Mouse (Mus musculus) lung, embryonic 15.5 days (tissue): Measurements from ENCODE around the gene Ruvbl1. TPM values are rescaled to one million over a fixed set of nuclear protein-coding genes. Genes with fewer than 3 reads are reported as not detected.

Experiments
- ATAC-seq: fragments of 200-750 bp; cut with Nextera tagmentation; 2 replicates; pipeline ENCODE4 v1.8.0; 2017; ENCODE audit warnings: moderate number of reproducible peaks, borderline replicate concordance; ENCODE audit not compliant: low FRiP score, low TSS enrichment; ENCODE audit errors: extremely low read depth
- H3K27ac ChIP-seq: fragments of 300-500 bp; sonication (generic); 2 replicates; pipeline ENCODE4 v1.5.1; 2015; ENCODE audit warnings: moderate library complexity, mild to moderate bottlenecking, inconsistent platforms
- H3K27me3 ChIP-seq: fragments of 300-500 bp; sonication (generic); 2 replicates; pipeline ENCODE4 v1.6.1; 2015; ENCODE audit warnings: inconsistent platforms
- H3K36me3 ChIP-seq: fragments of 300-500 bp; sonication (generic); 2 replicates; pipeline ENCODE4 v1.6.1; 2015; ENCODE audit warnings: inconsistent platforms
- H3K4me1 ChIP-seq: fragments of 300-500 bp; sonication (generic); 2 replicates; pipeline ENCODE4 v1.6.1; 2015; ENCODE audit warnings: inconsistent platforms
- H3K4me2 ChIP-seq: fragments of 300-500 bp; sonication (generic); 2 replicates; pipeline ENCODE4 v1.6.1; 2015; ENCODE audit warnings: inconsistent platforms, mild to moderate bottlenecking, moderate library complexity
- H3K4me3 ChIP-seq: fragments of 300-500 bp; sonication (generic); 2 replicates; pipeline ENCODE4 v1.5.1; 2015; ENCODE audit warnings: mild to moderate bottlenecking, inconsistent platforms
- H3K9ac ChIP-seq: fragments of 300-500 bp; sonication (generic); 2 replicates; pipeline ENCODE4 v1.6.1; 2015; ENCODE audit warnings: inconsistent platforms
- H3K9me3 ChIP-seq: fragments of 300-500 bp; sonication (generic); 2 replicates; pipeline ENCODE4 v1.6.1; 2016; ENCODE audit warnings: inconsistent platforms
- WGBS: fragments of 180-500 bp; shearing (Covaris S2); methylation state at CpG from one replicate; pipeline ENCODE4 v1.1.7; 2015; 5-methylcytosine and 5-hydroxymethylcytosine counted together
- polyA plus RNA-seq: library from polyadenylated mRNA; unstranded; fragments of >200 nt; fragmentation: Nextera tagmentation; extraction: Ambion mirVana; gene quantifications from 2 replicates; pipeline ENCODE4 v1.2.1, GENCODE M21; 2015

Ruvbl1 gene
- polyA plus RNA-seq, 1 experiment from 2014 or later = 147 TPM

DNA sequence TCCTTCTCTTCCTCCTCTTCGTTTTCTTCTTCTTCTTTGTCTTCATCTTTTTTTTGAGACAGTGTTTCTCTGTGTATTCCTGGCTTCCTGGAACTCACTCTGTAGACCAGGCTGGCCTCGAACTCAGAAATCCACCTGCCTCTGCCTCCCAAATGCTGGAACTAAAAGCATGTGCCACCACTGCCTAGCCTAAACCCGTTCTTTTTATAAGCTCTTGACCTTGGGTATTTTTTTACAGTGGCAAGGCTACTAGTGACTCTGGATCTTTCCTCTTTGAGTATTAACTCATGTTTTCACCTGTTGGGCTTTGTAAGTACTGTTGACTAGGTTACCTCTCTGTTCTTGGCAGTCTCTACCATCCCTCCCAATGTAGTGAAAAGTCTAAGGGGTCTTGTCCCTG lies 57.8 kb downstream of the Ruvbl1 start:
- no peak overlapping the region for H3K9ac ChIP-seq
- no peak for ATAC-seq
- no peak overlapping the region for H3K4me3 ChIP-seq
- 54% methylated on average over 3 of the region's 3 CpGs for WGBS
- no peak overlapping the region for H3K27ac ChIP-seq
- no peaks in the 10 kb centered on the region for H3K9me3 ChIP-seq
- no peaks in the 10 kb centered on the region for H3K36me3 ChIP-seq
- peaks cover 9% of the 10 kb centered on the region for H3K4me1 ChIP-seq
- H3K4me2 ChIP-seq = no peak overlapping the region
- H3K27me3 ChIP-seq = no peaks in the 10 kb centered on the region

GRCm38 (mm10) chr6:88523451-88523850 lies 58.2 kb downstream of the Ruvbl1 start:
- Histone ChIP-seq H3K4me2 (no peak overlapping the region), H3K27ac (no peak overlapping the region), H3K9me3 (no peaks in the 10 kb centered on the region), H3K4me3 (no peak overlapping the region), H3K4me1 (peaks cover 9% of the 10 kb centered on the region), H3K27me3 (no peaks in the 10 kb centered on the region; the same call in 1 of the 2 replicates), H3K36me3 (no peaks in the 10 kb centered on the region), H3K9ac (no peak overlapping the region)
- WGBS = 92% methylated on average over 3 of the region's 3 CpGs
- ATAC-seq = no peak

- no peak overlapping the region for H3K9ac ChIP-seq
- H3K9me3 ChIP-seq = no peaks in the 10 kb centered on the region
- no peak overlapping the region for H3K27ac ChIP-seq
- H3K4me3 ChIP-seq = no peak overlapping the region
- no peak overlapping the region for H3K4me2 ChIP-seq
- 79% methylated on average over 4 of the region's 4 CpGs for WGBS
- H3K4me1 ChIP-seq = peaks cover 9% of the 10 kb centered on the region
- H3K27me3 ChIP-seq = no peaks in the 10 kb centered on the region; the same call in 1 of the 2 replicates
- no peak for ATAC-seq
- H3K36me3 ChIP-seq = no peaks in the 10 kb centered on the region
Observed at GRCm38 (mm10) chr6:88524056-88524455, 58.8 kb downstream of the Ruvbl1 start.

GRCm38 (mm10) chr6:88530306-88530705 lies 65.1 kb downstream of the Ruvbl1 start:
- H3K9me3 ChIP-seq = no peaks in the 10 kb centered on the region
- H3K36me3 ChIP-seq = no peaks in the 10 kb centered on the region
- H3K27ac ChIP-seq = no peak overlapping the region
- no peak overlapping the region for H3K4me2 ChIP-seq
- no peak for ATAC-seq
- H3K27me3 ChIP-seq = no peaks in the 10 kb centered on the region; the same call in 1 of the 2 replicates
- H3K4me3 ChIP-seq = no peak overlapping the region
- H3K4me1 ChIP-seq = no peaks in the 10 kb centered on the region
- no peak overlapping the region for H3K9ac ChIP-seq

- no peak overlapping the region for H3K4me3 ChIP-seq
- no peaks in the 10 kb centered on the region for H3K9me3 ChIP-seq
- no peak overlapping the region for H3K4me2 ChIP-seq
- WGBS = 51% methylated on average over 2 of the region's 2 CpGs
- no peak for ATAC-seq
- no peak overlapping the region for H3K9ac ChIP-seq
- H3K27me3 ChIP-seq = peaks cover 27% of the 10 kb centered on the region
- H3K4me1 ChIP-seq = no peaks in the 10 kb centered on the region
- no peaks in the 10 kb centered on the region for H3K36me3 ChIP-seq
- H3K27ac ChIP-seq = no peak overlapping the region
Observed at GRCm38 (mm10) chr6:88540093-88540755, 75.0 kb downstream of the Ruvbl1 start.

- no peak overlapping the region for H3K27ac ChIP-seq
- peaks cover 59% of the 10 kb centered on the region for H3K27me3 ChIP-seq
- no peak for ATAC-seq
- WGBS = 64% methylated on average over 3 of the region's 3 CpGs
- H3K9me3 ChIP-seq = no peaks in the 10 kb centered on the region
- no peak overlapping the region for H3K4me2 ChIP-seq
- H3K9ac ChIP-seq = no peak overlapping the region
- H3K4me3 ChIP-seq = no peak overlapping the region
- H3K4me1 ChIP-seq = no peaks in the 10 kb centered on the region
- no peaks in the 10 kb centered on the region for H3K36me3 ChIP-seq
Observed at GRCm38 (mm10) chr6:88544241-88544640, 79.0 kb downstream of the Ruvbl1 start.

DNA sequence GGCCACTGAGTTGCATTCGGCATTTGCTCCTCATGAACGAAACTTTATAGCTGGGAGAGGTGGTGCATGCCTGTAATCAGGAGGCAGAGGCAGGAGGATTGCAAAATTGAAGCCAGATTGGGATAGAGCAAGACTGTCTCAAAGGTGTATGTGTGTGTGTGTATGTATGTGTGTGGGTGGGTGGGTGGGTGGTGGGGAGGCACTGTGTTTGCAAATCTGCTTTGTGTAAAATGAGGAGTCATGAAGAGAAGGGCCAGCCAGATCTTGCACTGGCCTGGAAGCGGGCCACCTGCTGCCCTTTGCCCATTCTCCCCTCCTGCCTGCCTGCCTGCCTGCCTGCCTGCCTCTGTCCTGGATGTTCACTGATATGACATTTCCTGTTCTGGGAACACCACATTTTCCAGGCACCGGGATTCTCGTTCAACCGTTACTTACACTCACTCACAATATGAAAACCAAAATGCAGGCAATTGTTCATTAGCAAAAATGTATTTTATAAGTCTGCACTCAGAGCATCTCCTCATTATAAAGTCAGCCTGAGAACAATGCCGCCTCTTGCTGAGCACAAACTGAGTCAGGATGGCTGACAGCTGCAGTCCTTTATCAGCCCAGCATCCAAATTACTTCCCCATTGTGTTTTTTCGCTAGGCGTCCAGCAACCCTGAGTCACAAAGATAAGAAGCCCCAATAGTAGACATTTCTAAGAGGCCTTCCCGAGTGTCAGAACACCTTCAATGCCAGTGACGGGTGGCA lies 79.6 kb downstream of the Ruvbl1 start:
- Histone ChIP-seq H3K36me3 (no peaks in the 10 kb centered on the region), H3K27ac (no peak overlapping the region), H3K9ac (no peak overlapping the region), H3K4me2 (no peak overlapping the region), H3K9me3 (no peaks in the 10 kb centered on the region), H3K4me1 (no peaks in the 10 kb centered on the region), H3K27me3 (peaks cover 59% of the 10 kb centered on the region), H3K4me3 (no peak overlapping the region)
- WGBS = 37% methylated on average over 11 of the region's 11 CpGs
- no peak for ATAC-seq

DNA sequence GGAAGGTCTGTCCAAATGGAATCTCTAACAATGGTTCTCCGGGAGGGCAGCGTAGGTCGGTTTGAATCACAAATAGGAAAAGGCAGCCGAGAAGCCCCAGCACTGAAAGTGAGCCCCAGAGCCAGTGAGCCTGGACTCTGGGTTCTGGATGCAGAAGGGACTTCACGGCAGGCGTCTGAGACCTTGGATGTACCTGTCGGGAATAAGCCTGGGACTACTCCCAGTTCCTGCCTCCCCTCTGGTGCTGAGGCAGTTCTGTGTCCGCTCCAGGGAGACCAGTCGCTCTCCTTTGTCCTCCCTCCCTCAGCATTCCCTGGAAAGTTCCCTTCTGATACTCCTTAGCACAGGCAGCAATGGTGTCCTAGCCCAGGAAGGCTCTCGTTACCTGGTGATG lies 80.2 kb downstream of the Ruvbl1 start:
- H3K27me3 ChIP-seq = peaks cover 55% of the 10 kb centered on the region
- ATAC-seq = no peak

More for the DNA sequence above, 80.2 kb downstream of the Ruvbl1 start:
- no peak overlapping the region for H3K9ac ChIP-seq
- H3K4me2 ChIP-seq = no peak overlapping the region
- no peaks in the 10 kb centered on the region for H3K36me3 ChIP-seq
- no peak overlapping the region for H3K4me3 ChIP-seq
- no peak overlapping the region for H3K27ac ChIP-seq
- H3K9me3 ChIP-seq = no peaks in the 10 kb centered on the region
- H3K4me1 ChIP-seq = no peaks in the 10 kb centered on the region
- 41% methylated on average over 10 of the region's 10 CpGs for WGBS

Other genes with a start within 250 kb of the Ruvbl1 start
- gene Dnajb8, start 243.1 kb upstream of the Ruvbl1 start, polyA plus RNA-seq = not detected in 2 replicates
- 37.7 and 42.4 TPM in 2 replicates for gene Eefsec, start 18.9 kb upstream of the Ruvbl1 start, polyA plus RNA-seq
- 236 and 241 TPM in 2 replicates for gene Sec61a1, start 53.5 kb downstream of the Ruvbl1 start, polyA plus RNA-seq
- gene Kbtbd12, start 172.5 kb downstream of the Ruvbl1 start, polyA plus RNA-seq = 0.54 and 1.4 TPM in 2 replicates